Mouse (Mus musculus) urinary bladder, adult 18-20 months (tissue): ENCODE measurements at regions not wholly inside any gene's neighbourhood (a gene's known extent, or its start where the extent isn't known, plus 50 kb on each side); places are given as distances from the start of the nearest gene placed in this dataset.

Source experiments
- DNase-seq, 2 experiments: peaks; one replicate each; pipeline ENCODE4 v3.0.0; 2022; ENCODE audit warnings: low spot score in 2 of 2, mixed read lengths in 2 of 2

DNA sequence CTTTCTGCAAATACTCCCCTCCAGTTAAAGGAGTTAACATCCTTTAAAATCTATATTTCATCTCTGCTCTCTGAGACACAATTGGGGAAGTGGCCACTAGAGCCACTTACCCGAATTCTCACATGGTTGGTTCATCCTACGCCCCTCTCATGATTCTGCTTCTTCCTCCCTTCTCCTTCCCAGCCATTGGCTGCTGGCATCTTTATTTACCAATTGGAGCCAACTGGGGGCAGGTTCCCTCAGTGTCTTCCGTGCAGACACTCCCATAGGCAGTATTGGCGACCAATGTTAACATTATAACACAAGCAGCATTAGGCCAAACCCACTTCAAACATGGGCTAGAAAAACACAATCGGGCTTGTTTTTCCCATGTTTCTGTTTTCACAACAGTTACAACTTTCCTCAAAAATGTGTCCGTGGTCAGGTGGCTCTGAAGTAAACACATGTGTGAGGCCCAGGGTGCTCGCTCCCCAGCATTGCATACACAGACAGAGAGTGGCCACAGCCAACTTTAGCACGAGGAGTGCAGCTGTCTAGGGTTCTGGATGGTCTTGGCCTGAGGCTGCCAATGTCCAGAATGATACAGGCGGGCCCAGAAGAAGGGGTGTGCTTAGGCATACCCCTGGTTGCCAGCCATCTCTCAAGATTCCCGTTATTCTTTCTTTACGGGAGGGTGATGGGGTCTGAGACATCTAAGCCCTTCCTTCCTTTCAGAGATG, 119.1 kb downstream of the Zfp706 start:
- no peak for DNase-seq

DNA sequence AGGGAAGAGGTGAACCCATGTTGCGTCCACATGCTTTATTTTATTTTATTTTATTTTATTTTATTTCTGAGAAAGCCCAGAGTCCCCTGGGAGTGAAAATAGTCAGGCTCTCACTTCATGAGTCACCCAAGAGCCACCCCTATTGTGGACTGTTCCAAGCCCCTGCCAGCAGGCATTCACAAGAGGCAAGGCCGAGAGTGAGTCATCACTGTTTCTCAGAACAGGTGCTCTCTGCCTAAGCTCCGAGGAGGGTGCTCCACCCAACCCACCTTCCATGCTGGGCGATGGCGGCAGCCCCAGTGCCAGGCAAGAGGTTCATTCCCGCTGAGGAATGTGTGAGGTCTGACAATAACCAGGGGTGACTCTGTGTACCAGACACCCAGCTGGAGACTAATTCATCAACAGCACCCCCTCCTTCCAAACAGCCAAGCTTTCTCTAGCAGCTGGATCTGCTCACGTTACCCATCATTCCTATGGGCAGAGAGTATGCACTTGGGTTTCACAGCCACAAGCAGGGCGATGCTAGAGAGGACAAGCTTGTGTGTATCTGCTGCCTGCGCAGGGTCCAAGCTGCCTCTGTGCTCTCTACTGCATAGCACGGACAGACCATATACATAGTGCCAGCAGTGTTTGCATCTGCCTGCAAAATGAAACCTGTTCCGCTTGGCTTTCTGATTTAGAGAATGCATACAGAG, 122.8 kb downstream of the Zfp706 start:
- DNase-seq = peak; percentile 32 to 52

DNA sequence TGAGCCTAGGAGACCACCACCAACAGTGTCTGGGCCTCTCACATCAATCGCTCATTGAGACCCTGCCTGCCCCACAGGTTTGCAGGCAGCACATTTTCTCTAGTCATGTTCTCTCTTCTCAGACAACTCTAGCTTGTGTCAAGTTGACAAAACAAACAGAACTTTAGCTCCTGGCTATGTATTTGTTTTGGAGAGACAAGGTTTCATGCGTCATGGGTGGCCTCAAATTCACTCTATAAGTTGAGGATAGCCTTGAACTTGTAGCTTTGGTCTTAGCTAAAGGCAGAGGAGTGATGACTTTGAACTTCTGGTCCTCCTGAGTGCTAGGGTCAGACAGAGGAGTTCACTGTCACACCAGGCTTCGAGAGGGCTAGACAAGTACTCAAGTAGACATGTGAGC, 123.5 kb downstream of the Zfp706 start:
- no peak for DNase-seq

DNA sequence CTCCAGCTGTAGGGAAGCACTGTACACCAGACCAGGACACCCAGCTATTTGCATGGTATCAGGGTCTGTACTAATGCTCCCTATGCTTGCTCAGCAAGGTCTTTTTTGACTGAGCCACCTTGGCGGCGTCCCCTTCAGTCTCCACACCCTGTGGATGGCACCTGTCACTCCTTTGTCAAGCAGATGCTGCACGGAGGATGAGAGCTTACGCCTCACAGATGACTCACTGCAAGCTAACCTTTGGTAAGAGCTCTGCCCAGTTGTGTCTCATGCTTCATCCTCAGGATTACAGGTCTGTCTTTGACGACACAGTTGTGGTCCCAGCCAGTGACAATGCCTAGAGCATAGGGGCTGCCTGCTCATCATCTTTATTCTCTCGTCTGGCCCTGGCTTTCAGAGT, 124.4 kb downstream of the Zfp706 start:
- no peak for DNase-seq

DNA sequence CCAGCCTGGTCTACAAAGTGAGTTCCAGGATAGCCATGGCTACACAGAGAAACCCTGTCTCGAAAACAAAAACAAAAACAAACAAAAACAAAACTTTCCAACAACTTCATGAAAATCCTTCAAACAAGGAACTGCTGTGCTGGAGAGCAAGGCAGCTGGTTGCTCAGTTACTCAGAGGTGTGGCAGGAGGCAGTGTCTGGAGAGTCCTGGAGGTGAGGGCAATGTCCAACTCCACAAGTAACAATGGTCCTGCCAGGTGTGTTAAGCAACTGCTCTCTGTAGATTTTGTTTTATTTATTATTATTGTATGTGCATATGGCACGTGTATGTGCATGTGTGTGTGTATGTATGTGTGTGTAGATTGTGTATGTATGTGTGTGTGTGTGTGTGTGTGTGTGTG, 126.0 kb downstream of the Zfp706 start:
- no peak for DNase-seq

DNA sequence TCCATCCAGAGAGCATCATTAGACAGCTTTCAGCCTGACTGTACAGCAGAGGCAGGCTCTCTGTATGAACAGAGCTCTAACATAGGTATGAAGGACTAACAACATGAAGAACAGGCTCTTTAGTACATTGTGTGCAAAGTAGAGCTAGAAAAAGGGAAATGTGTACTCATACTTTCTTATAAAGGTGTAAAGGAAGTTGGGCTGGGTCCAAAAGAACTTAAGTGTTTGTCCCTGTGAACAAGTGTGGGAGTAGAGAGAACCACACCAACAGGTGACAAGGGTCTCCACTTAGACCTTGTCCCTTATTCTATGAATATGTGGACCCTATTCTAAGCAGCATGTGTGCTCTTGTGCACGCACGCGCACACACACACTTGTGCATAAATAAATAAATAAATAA, 127.0 kb downstream of the Zfp706 start:
- no peak for DNase-seq

DNA sequence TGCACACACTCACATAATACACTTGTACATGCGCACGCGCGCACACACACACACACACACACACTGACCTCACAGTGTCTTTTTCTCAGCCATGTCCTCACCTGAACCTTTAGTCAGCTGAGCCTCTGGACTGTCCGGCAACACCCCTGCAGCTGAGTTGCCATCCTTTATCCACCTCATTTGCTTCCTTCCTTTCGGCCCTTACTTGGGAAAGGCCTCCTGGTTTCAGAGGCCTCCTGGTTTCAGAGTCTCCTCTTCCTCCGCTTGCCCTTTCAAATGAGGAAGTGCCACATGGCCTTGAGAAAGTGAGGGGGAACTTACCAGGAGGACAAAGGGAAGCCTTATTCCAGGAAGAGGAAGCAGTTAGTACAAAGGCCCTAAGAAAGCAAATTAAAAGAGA, 128.0 kb downstream of the Zfp706 start:
- DNase-seq = no peak

DNA sequence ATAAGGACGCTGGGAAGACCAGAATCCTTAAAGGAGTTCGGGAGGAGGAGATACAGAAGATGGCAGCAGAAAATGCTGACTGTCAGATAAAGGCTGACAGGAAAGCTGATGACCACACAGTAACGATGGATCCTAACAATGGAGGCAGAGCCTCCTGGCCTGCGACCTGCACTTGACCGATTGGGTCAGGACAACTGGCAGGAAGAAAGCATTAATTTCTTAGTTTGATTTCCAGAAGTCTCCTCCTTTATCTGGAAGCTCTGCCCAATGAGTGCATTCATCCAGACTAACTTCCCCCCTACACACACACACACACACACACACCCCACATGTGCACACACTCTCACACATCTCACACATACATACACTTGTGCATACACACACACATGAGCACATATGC, 128.6 kb downstream of the Zfp706 start:
- no peak for DNase-seq

DNA sequence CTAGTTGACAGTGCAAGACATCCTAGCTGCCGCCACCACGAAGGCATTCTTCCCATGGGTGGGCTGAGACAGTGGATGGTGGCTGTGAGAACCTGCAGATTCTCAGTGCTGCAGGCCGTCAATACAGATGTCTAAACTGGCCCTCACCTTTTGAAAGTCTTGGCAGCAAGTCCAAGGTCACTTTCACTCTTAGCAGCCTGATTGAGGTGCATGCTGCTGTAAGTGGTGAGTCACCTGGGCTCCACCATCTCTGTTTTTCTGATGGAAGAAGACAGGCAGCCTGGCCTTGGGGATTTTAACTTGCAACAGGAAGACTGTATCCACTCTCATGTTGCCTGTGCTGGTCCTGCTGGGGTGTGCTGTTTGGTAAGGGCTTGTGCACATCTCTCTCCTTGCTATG, 129.3 kb downstream of the Zfp706 start:
- DNase-seq = no peak

DNA sequence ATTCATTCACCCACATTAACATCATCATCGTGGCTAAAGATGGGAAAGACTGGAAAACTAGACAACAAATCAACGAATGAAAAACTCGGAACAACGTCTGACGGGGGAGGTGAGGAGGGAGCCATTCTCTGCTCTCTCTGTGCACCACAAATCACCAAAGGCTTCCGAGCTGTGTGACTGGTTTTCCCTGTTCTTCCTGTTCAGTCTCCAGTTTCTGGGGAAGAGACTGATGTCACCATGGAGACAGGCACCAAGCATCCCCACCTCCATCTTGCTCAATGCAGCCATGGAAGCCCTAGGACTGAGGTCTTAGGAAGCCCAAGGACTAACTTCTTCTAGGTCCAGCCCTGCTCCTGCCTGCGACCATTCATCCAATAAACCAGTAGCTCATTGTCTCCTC, 130.1 kb downstream of the Zfp706 start:
- DNase-seq = no peak

DNA sequence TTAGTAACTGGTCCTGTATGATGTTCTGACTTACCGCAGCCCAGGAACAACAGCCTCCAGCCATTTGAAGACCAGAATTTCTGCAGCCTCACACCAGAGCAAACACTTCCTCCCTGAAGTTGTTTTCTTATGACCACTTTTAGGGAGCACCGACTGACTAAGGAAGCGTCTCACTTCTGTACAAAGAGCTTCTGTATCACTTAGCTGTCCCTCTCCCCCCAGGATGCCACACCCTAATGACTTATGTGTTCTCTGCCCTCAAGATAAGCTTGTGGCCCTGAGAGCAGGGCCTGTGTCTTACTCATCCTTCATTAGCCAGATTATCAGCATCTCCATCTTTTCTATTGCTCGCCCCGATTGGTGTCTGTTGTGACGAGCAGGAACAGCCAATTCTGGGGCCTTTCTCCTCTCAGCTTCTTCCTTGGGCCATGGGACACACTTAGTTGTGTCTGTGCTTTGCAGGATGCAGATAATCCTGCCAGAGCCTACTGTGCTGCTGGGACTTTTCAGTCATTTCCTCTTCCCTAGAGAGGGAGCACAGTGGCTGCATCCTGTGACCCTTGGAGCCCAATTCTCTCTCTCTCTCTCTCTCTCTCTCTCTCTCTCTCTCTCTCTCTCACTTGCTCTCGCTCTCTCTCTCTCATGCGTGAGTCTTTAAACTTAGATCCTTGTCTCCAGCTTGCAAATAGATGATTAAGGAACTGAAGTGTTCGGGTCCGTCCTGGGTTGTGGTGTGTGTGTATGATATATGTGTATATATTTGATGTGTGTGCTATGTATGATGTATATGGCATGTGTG, 131.4 kb downstream of the Zfp706 start:
- no peak for DNase-seq

DNA sequence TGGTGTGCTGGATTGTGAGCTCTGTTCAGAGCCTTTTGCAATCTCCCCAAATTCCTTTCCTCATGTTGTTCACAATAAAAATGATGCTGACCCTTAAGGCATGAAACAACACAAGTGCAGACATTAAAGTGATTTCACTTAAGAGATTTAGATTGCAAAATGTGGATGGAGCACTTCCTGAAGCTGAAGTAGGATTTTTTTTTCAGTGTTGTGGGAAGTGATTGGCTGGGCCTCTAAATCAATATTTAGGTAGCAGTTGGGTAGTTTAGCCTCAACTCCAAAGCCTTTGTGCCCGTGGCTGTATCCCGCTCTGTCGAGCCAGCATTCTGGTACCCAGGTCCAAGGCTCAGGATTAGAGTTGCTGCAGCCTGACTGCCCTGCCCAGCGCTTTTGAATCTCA, 133.0 kb downstream of the Zfp706 start:
- no peak for DNase-seq

DNA sequence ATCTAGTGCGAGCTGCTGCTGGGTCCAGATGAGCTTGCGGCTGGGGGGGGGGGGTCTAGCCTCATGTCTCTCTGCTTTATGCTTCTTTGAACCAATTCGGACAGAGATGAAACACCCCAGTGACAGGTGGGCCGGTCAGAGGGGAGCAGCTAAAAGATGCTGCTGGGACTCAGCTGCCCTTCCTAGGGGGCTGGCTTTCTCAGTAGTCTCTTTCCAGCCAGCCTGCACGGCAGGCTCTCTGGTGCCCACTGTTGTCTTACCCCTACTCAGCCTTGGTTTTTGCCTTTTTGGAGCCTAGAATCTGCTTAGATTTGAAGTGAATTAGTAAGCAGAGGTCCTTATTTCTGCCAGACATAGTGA, 133.7 kb downstream of the Zfp706 start:
- no peak for DNase-seq

DNA sequence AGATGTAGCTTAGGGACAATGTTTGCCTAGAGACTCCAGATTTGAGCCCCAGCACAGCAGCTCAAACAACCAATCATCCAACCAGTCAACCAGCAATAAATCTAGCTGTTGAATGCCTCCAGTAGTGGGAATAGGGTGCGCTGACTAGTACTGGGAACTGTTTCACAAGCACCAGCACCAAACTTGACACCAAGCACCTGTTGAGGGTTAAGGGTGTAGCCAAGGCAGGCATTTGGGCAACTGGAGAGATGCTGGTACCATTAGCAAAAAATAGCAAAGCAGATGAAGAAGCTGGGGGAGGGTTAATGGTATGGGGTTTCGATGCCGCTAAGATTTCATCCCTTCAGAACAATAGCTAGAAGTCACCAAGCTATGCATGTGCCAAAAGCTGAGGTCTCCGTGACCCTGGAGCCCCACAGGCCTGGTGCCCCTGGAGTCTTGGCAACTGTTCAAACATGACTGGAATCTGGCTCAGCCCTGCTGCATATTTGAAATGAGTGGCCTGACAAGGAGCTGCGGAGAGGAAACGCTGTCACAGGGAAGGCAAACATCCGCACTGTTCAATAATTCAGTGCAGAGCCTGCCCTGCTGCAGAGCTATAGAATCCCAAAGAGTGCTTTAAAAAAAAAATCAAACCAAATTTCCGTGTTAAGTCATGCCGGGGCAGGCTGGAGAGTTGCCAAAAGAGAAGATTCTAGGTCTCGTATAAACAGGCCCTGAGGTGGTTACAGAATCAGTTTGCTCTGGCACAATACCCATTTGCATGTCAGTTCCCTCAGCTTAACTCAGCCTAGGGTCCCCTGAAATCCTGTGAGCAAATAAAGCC, 134.3 kb downstream of the Zfp706 start:
- DNase-seq = peak in 1 of 2 experiments; percentile 46

DNA sequence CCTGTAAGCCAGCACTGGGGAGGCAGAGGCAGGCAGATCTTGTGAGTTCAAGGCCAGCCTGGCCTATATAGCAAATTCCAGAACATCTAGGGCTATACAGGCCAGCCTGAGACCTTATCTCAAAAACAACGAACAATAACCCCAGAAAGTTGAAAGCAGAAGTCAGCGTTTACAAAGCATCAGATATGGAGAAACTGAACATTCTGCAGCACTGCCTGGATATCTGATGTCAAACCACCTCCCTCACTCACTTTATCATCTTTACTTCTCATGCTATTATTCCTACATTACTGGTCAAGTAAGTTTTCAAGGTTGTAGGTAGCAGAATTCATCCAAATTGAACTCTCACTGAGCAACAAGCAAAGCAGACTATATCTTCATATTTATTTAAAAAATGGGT, 135.0 kb downstream of the Zfp706 start:
- DNase-seq = no peak

DNA sequence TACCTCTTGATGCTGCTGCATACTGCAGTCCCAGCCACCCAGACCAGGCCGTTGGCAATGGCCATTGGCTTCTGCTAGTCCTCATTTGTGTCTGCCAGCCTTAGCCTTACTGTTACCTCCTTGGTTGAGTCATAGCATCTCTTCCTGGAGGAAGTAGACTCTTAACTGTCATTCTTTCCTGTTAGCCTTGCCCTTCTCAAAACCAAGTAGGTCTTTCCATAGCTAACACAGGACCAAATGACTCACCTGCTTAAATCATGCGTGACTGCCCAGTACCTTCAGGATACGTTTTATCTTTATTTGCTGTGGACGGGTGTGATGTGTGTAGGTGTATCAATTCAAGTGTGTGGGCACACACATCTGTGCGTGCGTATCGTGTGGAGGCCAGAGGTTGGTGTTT, 136.9 kb downstream of the Zfp706 start:
- no peak for DNase-seq

DNA sequence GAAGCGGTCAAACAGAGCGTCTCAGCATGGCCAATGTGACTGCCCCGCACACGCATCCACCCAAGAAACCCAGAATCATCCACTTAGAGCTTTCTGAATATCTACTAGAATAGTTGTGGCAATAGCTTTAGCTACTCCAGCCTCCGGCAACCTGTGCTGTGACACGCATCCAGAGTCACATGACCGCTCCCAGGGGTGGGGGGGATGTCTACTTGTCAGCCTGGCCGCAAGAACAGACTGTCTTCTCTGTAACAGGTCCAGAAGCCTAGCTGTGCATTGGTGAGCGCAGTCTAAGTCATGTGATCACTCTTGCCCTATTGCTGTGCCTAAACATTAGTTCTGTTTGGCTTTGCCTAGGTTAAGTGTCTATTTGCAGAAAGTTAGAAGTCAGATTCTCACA, 137.5 kb downstream of the Zfp706 start:
- DNase-seq = no peak

DNA sequence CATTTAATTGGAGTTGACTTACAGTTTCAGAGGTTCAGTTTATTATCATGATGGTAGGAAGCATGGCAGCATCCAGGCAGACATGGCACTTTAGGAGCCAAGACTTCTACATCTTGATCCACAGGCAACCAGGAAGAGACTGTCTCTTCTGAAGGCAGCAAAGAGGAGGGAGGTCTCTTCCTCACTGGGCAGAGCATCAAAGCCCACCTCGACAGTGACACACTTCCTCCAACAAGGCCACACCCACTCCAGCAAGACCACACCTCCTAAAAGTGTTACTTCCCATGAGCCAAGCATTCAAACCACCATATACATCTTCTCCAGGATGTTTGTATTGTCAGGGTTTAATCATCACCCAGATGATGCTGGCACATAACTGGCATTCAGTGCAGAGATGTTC, 141.5 kb downstream of the Zfp706 start:
- no peak for DNase-seq

DNA sequence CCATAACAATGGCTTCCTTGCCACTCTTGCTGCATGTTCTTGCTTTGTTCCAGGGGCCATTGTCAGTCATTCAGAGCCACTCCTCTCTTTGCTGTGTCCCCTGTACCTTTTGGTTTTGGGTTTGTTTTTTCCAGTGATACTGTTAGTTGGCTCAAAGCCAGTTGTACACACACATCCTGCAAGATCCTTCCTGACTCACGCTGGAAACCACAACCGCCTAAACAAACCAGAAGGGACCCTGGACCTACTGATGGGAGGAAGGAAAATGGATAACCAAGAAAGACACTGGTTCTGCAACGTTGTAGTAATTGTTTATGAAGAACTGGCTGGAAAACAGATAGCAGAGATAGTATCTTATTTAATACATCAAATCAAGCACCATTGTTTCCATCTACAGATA, 142.2 kb downstream of the Zfp706 start:
- no peak for DNase-seq

DNA sequence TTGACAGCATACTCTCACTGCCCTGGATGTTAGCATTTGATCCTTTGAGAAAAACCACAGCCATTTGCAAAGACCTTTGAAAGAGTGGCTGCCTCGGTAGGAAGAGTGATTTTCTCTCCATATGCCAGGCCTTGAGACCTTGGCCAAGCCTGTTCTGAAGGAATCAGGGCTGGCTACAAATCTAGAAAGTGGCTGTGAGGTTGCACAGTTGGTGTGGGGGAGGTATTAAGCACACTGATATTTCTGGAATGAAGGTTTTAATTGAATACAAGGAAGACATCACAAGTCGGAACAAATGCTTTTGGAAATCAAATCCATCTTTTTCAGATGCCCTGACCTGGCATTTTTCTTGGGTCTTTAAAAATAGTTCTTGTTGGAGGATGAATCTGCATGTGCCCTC, 143.5 kb downstream of the Zfp706 start:
- DNase-seq = no peak

DNA sequence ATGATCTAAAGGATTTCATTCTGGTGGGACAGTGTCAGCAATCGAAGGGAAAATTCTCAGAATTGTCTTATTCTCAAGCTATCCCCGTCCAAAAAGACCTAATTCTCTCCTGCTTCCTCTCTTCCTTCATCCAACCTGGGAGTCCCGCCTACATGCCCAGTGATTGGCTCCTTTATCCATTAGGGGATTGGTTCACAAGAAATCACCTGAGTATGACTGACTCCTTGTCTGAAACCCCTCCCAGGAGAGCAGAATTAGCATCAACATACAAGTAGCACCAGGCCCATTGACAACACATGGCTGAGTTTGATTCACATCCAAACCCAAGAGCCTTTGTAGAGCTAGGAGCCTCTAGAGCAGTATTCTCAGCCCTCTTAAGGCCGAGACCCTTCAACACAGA, 148.9 kb downstream of the Zfp706 start:
- no peak for DNase-seq

DNA sequence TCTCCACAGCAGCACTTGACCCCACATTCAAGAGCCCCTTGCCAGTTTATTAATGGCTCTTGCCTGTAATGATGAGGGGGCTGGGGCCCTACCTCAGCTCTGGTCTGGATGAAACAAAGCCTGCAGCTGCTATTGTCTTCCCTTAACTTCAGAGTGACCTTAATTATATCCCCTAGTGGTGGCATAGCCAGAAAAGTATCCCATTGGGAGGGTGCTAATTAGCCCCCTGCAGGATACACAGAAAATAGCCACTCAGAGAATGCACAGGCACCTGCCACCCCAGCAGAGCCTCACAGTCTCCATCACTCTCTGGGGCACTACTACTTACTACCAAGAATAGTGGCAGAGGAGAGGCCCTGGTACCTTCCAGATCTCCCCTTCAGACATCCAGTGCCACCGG, 150.0 kb downstream of the Zfp706 start:
- no peak for DNase-seq
